Comparison of ENCODE assay signal across 12 mouse cellular contexts in genomic region chr13:70096430-70097301, GRCm38 (mm10).
DNase-seq lines count a peak whose midpoint lies in the region; ATAC-seq and TF ChIP-seq lines count a peak whose summit lies in the region.
"Had no signal": no experiment of that assay in that cellular context is flagged by ENCODE, and none has a peak within 500 bp of the region (broad histone marks: within the 10 kb centered on the region; RNA-seq: fewer than 3 reads in every experiment).

No protein-coding gene starts in this region.

- no peaks in the 10 kb centered on the region for H3K79me2 ChIP-seq in MEL (ENCODE audit: control insufficient read depth, insufficient read depth, low read length, poor library complexity)

- no peak for ATAC-seq in heart, embryonic 12.5 days (ENCODE audit: insufficient number of reproducible peaks, low FRiP score)
- no peak for ATAC-seq in erythroblast, adult 5-6 weeks (replicated peaks; ENCODE audit: low FRiP score, poor library complexity, severe bottlenecking)

- H3K27ac ChIP-seq in heart, embryonic 12.5 days (ENCODE audit: poor library complexity, severe bottlenecking), result no peak overlapping the region
- H3K27ac ChIP-seq in MEL (ENCODE audit: control insufficient read depth, low read depth, low read length), result no peak overlapping the region
- H3K27ac ChIP-seq: embryonic facial prominence, embryonic 12.5 days had no signal

- TF ChIP-seq POLR2A in MEL (IDR thresholded peaks at IDR 0.05; ENCODE audit: control insufficient read depth in 1 of 2, insufficient read depth in 1 of 2, low read depth in 1 of 2, low read length in 2 of 2, poor library complexity in 1 of 2), result no peak

- no peak for TF ChIP-seq RAD21 in MEL (IDR thresholded peaks at IDR 0.05; ENCODE audit: low read depth, low read length)

- TF ChIP-seq EP300 in MEL (IDR thresholded peaks at IDR 0.05; ENCODE audit: low read depth in 1 of 2, low read length in 2 of 2), result no peak

- H3K27me3 ChIP-seq in heart, embryonic 12.5 days (replicated peaks), result no peaks in the 10 kb centered on the region
- H3K27me3 ChIP-seq in MEL (ENCODE audit: control insufficient read depth in 1 of 2, insufficient read depth in 2 of 2, low read length in 2 of 2), result no peaks in the 10 kb centered on the region
- H3K27me3 ChIP-seq: embryonic facial prominence, embryonic 12.5 days had no signal

- no peaks in the 10 kb centered on the region for H3K36me3 ChIP-seq in heart, embryonic 12.5 days
- no peaks in the 10 kb centered on the region for H3K36me3 ChIP-seq in MEL (ENCODE audit: control insufficient read depth in 1 of 2, insufficient read depth in 2 of 2, low read length in 2 of 2)
- H3K36me3 ChIP-seq: embryonic facial prominence, embryonic 12.5 days had no signal

- no peaks in the 10 kb centered on the region for H3K4me1 ChIP-seq in heart, embryonic 12.5 days (replicated peaks)
- H3K4me1 ChIP-seq in MEL (ENCODE audit: control insufficient read depth in 1 of 2, insufficient read depth in 2 of 2, low read length in 2 of 2), result no peaks in the 10 kb centered on the region; a peak in 1 of 4 replicates
- H3K4me1 ChIP-seq: embryonic facial prominence, embryonic 12.5 days had no signal

- DNase-seq in heart, postnatal 4 days, result peak; percentile 17
- DNase-seq in MEL (ENCODE audit: low read depth, low spot score), result no peak
- peak; percentile 58 for DNase-seq in embryo, embryonic 11 days
- DNase-seq in mesoderm, embryonic 11.5 days (ENCODE audit: low read depth, low spot score), result peak; percentile 40
- DNase-seq in urinary bladder, postnatal 36 days (ENCODE audit: low spot score in 2 of 2), result no peak
- no peak for DNase-seq in adipocyte (ENCODE audit: low spot score)
- DNase-seq: gastrocnemius, postnatal 36 days; kidney, adult 11 months; thymus, postnatal 36 days had no signal

- H3K4me3 ChIP-seq in heart, embryonic 12.5 days, result no peak overlapping the region
- H3K4me3 ChIP-seq in MEL (ENCODE audit: control insufficient read depth in 1 of 2, insufficient read depth in 1 of 2, low read depth in 2 of 2, low read length in 2 of 2), result no peak overlapping the region
- H3K4me3 ChIP-seq: embryonic facial prominence, embryonic 12.5 days had no signal

- H3K9ac ChIP-seq in heart, embryonic 12.5 days, result no peak overlapping the region
- H3K9ac ChIP-seq in MEL (ENCODE audit: control insufficient read depth, low read depth, low read length, poor library complexity, severe bottlenecking), result no peak overlapping the region
- H3K9ac ChIP-seq: embryonic facial prominence, embryonic 12.5 days had no signal

- H3K9me3 ChIP-seq in heart, embryonic 12.5 days (replicated peaks), result no peaks in the 10 kb centered on the region
- H3K9me3 ChIP-seq in MEL (replicated peaks; ENCODE audit: insufficient read depth, low read length), result no peaks in the 10 kb centered on the region
- H3K9me3 ChIP-seq: embryonic facial prominence, embryonic 12.5 days had no signal

- no peak overlapping the region for H3K4me2 ChIP-seq in heart, embryonic 12.5 days
- H3K4me2 ChIP-seq: embryonic facial prominence, embryonic 12.5 days had no signal

- WGBS in heart, embryonic 12.5 days, result 58% methylated on average over 7 of the region's 7 CpGs

- peak in 2 of 3 experiments; percentile 6 to 13; a peak in 1 of 6 replicates for TF ChIP-seq CTCF in MEL (IDR thresholded peaks at IDR 0.05 in 2 of 3, conservative IDR thresholded peaks at IDR 0.05 in 1 of 3; ENCODE audit: control insufficient read depth in 1 of 3, insufficient read depth in 1 of 3, low read depth in 2 of 3, low read length in 3 of 3, poor library complexity in 1 of 3, severe bottlenecking in 1 of 3)

TF ChIP-seq in MEL, 35 proteins besides CTCF, POLR2A, EP300 and RAD21:
- TF ChIP-seq ZKSCAN1 (IDR thresholded peaks at IDR 0.05; ENCODE audit: low read depth, low read length) (no peak), TCF12 (IDR thresholded peaks at IDR 0.05; ENCODE audit: low read depth, low read length) (no peak), MYB (IDR thresholded peaks at IDR 0.05; ENCODE audit: low read depth, low read length) (no peak), USF1 (IDR thresholded peaks at IDR 0.05; ENCODE audit: low read depth, low read length) (no peak)

Comparison
In these comparisons a context has a peak if more than half of its experiments do, and no peak if none do; other contexts are left out.
1. DNase-seq: peak in heart, postnatal 4 days (single experiment), embryo, embryonic 11 days (single experiment) and mesoderm, embryonic 11.5 days (single experiment); none in MEL (single experiment), urinary bladder, postnatal 36 days (0 of 2) and adipocyte (single experiment).